In the genomic region with DNA sequence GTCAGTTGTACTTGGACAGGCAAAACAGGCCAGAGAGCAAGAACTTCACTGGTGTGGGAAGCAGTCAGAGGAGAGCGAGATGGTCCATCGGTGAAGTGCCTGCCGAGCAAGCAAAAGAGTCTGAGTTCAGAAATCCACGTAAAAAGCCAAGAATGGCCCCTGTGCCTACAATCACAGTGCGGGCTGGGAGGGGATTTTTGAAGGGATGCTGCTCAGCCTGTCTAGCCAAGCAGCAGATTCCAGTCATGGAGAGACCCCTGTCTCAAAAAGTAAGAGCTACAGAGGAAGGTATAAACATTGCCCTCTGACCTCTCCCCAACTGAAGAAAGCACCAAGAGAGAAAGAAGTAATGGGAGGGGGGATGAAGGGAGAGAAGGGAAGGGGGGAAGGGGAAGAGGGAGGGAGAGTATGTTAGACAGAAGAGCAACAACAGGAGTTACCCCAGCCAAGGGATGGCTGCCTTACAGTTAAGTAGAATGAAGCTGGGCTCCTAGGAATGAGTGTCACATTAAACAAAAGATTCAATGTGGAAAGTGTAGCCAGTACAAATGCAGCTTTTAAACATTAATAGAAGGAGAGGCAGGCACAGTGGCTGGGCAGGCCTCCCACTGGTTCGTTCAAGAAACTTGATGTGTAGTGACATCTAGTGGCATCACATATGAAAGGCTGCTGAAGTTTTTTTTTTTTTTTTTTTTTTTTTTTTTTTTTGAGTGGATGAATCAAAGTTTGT, we compare ENCODE assay signal across 8 mouse cellular contexts.
A peak's percentile ranks its signal among the peaks of the same experiment; 100 is the strongest.
DNase-seq lines count a peak whose midpoint lies in the region; ATAC-seq and TF ChIP-seq lines count a peak whose summit lies in the region.

No protein-coding gene starts in this region.

- H3K27me3 ChIP-seq in embryonic facial prominence, embryonic 10.5 days (replicated peaks; ENCODE audit: low read depth, poor library complexity, severe bottlenecking) = no peaks in the 10 kb centered on the region
- no peaks in the 10 kb centered on the region for H3K27me3 ChIP-seq in heart, postnatal 0 days (ENCODE audit: control insufficient read depth, insufficient read depth, low read length)

- H3K27ac ChIP-seq in embryonic facial prominence, embryonic 10.5 days (replicated peaks) = peak overlapping the region; percentile 35; the same call in 1 of the 2 replicates
- H3K27ac ChIP-seq in heart, postnatal 0 days (ENCODE audit: low read depth) = no peak overlapping the region

- peak; percentile 68 for TF ChIP-seq CTCF in heart, postnatal 0 days (IDR thresholded peaks at IDR 0.05; ENCODE audit: low read depth)

- no peaks in the 10 kb centered on the region for H3K36me3 ChIP-seq in embryonic facial prominence, embryonic 10.5 days (replicated peaks)
- no peaks in the 10 kb centered on the region for H3K36me3 ChIP-seq in heart, postnatal 0 days (replicated peaks; ENCODE audit: control insufficient read depth, insufficient read depth, low read length)

- no peak overlapping the region for H3K4me3 ChIP-seq in embryonic facial prominence, embryonic 10.5 days
- no peak overlapping the region for H3K4me3 ChIP-seq in heart, postnatal 0 days (ENCODE audit: low read depth, low read length)

- 50% methylated on average over 6 of the region's 6 CpGs for WGBS in embryonic facial prominence, embryonic 10.5 days
- 66% methylated on average over 6 of the region's 6 CpGs for WGBS in heart, postnatal 0 days

- peaks cover 10% of the 10 kb centered on the region for H3K4me1 ChIP-seq in embryonic facial prominence, embryonic 10.5 days
- H3K4me1 ChIP-seq in heart, postnatal 0 days (ENCODE audit: control insufficient read depth, insufficient read depth) = no peaks in the 10 kb centered on the region

- TF ChIP-seq EP300 in heart, postnatal 0 days (IDR thresholded peaks at IDR 0.05; ENCODE audit: low read depth) = no peak

- ATAC-seq in heart, postnatal 0 days (ENCODE audit: insufficient read depth, low read depth) = no peak

- H3K4me2 ChIP-seq in heart, postnatal 0 days (ENCODE audit: low read depth, low read length) = no peak overlapping the region

- DNase-seq in urinary bladder, postnatal 25 days (ENCODE audit: low spot score) = peak; percentile 29
- no peak for DNase-seq in urinary bladder, postnatal 10 days (ENCODE audit: low spot score)
- DNase-seq in embryonic facial prominence, embryonic 10.5 days (ENCODE audit: low spot score) = peak; percentile 54
- peak; percentile 74 for DNase-seq in heart, postnatal 0 days (ENCODE audit: low spot score)
- DNase-seq in kidney, postnatal 14 days = peak; percentile 67
- DNase-seq in lung, postnatal 14 days = peak; percentile 47
- DNase-seq in right cerebral cortex, postnatal 14 days = peak; percentile 57
- DNase-seq in thymus, postnatal 10 days (ENCODE audit: low spot score in 2 of 2) = no peak

- no peaks in the 10 kb centered on the region for H3K9me3 ChIP-seq in embryonic facial prominence, embryonic 10.5 days
- no peaks in the 10 kb centered on the region for H3K9me3 ChIP-seq in heart, postnatal 0 days (replicated peaks; ENCODE audit: control insufficient read depth, low read length)

- H3K9ac ChIP-seq in heart, postnatal 0 days (replicated peaks; ENCODE audit: low read depth, low read length) = no peak overlapping the region

Comparison
In these comparisons a context has a peak if more than half of its experiments do, and no peak if none do; other contexts are left out.
1. DNase-seq: peak in urinary bladder, postnatal 25 days (single experiment), embryonic facial prominence, embryonic 10.5 days (single experiment), heart, postnatal 0 days (single experiment), kidney, postnatal 14 days (single experiment), lung, postnatal 14 days (single experiment) and right cerebral cortex, postnatal 14 days (single experiment); none in urinary bladder, postnatal 10 days (single experiment) and thymus, postnatal 10 days (0 of 2).